Mouse (Mus musculus) CD4-positive helper T cell, adult 2 months (primary cell): ENCODE measurements around the gene Gpn3.

ENCODE experiments used
- DNase-seq: peaks from one replicate; pipeline ENCODE4 v3.0.0-alpha.2; 2012; ENCODE audit warnings: low read depth, missing footprints, low spot score

Gene Gpn3

DNA sequence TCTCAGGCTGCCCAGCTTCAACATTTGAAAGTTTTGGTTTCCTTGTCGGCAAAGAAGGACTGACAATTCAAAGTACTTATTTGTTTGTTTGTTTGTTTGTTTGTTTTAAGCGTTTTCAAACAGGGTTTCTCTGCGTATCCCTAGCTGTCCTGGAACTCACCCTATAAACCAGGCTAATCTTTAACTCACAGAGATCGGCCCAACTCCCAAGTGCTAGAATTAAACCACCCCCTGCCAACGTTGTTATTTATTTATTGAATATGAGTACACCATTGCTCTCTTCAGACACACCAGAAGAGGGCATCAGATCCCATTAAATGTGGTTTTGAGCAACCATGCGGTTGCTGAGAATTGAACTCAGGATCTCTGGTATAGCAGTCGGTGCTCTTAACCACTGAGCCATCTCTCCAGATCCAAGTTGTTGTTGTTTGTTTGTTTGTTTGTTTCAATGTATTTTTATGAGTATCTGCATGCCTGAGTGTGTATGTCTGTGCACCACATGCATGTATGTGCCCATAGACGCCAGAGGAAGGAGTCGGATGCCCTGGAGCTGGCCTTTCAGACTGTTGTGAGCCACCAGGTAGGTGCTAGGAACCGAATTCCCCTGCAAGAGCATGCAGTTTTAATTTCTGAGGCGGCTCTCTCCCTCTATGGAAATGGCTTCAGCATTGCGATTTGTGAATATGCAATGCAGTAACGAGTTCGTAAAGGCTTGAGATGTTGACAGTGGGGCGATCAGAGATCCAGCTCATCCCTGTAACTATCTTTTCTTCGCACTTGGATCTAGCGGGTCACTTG is 49.8 kb downstream of the Gpn3 start, which contains the start of gene Anapc7:
Anapc7 (plus strand) TSS at position 423 of the 798 bp plus-strand sequence.
- no peak for DNase-seq

DNA sequence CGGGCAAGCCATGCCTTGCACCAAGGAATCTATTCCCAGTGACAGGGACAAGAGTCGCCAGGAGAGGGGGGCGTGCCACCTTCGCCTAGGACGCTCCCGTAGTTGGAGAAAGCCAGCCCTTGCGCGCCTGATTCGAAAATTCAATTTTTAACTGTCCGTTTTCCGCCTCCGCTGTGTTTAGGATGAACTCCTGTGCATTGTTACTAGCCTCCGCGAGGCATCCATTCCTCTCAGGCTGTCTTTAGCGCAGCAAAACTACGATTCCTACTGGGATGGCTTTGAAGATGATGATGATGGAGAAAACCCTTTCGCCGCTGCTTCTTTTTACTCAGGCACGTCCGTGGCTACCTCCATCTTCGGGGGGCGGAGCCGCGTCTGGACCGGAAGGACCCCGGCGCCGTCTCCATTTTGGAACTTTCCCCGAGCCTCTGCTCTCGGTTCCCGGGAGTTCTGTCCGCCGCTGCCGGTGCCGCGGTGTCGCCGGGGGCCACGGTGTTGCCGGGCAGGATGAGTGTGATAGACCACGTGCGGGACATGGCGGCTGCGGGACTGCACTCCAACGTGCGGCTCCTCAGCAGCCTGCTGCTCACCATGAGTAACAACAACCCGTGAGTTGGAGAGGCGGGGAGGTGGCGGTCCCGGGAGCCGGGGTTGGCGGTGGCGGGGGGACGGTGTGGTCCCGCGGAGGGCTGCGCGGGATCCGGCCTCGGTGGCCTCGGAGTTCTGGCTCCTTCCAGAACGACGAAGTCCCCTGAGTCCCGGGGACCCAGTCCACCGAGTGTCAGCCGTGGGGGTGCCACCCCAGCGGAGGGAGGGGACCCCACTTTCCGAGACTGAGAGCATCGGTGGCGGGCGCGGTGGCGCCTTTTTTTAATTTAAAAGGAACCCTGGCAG is 50.6 kb downstream of the Gpn3 start:
- peak; percentile 90 for DNase-seq

DNA sequence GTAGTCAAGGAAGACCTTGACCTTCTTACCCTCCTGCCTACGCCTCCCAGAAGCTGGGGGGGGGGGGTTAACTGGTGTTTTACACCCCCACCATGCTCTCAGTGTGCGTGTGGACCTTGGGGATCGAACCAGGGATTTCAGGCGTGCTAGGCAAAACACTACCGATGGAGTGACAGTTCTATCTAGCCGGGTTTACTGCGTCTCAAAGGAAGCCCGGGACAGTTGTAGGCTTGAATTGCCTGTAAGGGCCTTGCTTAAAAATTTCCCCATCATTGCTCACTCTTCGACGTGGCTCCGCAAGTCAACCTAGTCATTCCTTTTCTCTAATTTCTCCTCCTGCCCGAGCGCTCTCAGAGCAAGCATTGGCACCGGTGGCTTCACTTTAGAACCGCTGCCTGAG is 51.4 kb downstream of the Gpn3 start:
- DNase-seq = no peak

DNA sequence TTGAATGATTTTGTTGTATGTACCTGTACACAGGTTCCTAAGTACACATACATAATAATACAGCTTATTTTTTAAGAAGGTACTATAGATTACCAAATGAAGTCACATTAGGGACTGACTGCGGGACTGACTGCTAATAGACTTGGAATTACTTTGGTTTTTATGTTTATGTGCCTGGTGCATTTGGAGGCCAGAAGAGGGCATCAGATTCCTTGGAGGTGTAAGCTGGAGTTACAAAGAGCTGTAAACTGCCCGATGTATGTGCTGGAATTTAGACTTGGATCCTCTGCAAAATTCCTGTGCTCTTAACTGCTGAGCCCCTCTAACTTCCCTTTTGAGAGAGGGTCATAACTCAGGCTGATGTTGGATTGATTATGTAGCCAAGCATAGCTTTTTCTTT is 53.9 kb downstream of the Gpn3 start:
- no peak for DNase-seq

DNA sequence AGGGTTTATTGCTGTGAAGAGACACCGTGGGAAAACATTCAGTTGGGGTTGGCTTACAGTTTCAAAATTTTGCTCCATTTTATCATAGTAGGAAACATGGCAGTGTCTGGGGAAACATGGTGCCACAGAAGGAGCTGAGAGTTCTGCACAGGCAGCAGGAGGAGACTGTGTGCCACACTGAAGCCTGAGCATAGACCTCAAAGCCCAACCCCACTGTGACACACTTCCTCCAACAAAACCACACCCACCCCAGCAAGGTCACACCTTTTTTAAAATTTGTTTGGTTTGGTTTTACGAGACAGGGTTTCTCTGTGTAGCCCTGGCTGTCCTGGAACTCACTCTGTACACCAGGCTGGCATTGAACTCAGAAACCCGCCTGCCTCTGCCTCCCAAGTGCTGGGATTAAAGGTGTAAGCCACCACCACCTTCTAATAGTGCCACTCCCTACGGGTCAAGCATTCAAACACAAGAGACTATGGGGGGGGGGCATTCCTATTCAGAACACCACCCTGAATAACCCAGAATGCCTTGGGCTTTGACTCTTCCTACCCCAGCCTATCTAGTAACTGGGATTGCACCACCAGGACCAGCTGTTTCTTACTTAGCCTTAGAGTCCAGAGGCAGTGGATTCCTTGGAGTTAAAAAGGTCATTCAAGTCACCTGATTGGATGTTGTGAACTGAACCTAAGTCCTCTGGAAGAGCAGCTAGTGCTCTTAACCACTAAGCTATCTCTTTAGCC is 58.5 kb downstream of the Gpn3 start:
- DNase-seq = peak; percentile 69

DNA sequence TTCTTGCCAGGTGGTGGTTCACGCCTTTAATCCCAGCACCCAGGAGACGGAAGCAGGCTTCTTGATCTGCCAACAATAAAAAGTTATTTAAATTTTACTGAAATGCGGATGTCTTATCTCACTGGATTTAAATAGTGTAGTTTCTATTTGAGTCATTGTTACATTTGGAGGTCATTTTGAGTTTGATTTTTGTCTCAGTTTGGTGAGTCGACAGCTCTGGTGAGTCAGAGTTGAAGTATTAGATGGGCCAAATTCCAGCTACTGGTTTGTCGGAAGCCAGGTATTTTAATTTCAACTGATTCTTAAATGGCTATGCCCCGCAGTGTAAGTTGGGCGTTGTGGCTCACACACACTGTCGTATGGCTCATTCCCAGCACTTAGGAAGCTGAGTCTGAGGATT is 59.5 kb downstream of the Gpn3 start:
- DNase-seq = peak; percentile 42
